Mouse (Mus musculus) heart, postnatal 0 days (tissue): ENCODE measurements around the gene Lipc.

ENCODE experiments used
- CTCF ChIP-seq: IDR thresholded peaks from 2 replicates; pipeline ENCODE4 v1.5.1; 2016; ENCODE audit warnings: antibody characterized with exemption, control low read depth, low read depth
- EP300 ChIP-seq: IDR thresholded peaks from 2 replicates; pipeline ENCODE4 v1.6.1; 2016; ENCODE audit warnings: antibody characterized with exemption, low read depth

DNA sequence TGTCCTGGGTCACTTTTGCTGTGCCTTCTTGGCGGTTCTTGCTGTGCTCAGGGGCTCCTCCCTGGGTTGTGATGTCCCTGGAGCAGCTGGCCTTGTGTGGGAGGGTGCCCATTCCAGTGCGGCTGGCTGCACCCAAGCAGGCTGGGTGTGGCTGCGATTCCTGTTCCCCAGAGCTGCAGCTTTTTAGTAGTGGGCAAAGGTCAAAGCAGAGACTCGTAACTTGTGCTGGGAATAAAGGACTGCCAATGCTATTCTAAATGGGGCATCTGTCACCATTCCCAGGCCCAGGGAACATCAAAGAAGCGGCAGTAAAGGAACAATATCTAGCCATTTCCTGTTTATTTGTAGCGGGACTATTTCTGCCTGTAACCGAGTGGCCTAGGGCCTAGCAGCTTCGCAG is 88.7 kb downstream of the Lipc start:
- TF ChIP-seq CTCF = no peak
- TF ChIP-seq EP300 = no peak
